Mouse (Mus musculus) heart, postnatal 14 days (tissue): ENCODE measurements around the gene Kndc1. TPM values are rescaled to one million over a fixed set of nuclear protein-coding genes. Genes with fewer than 3 reads are reported as not detected.

Experiments
- DNase-seq, 2 experiments: peaks; one replicate each; pipeline ENCODE4 v3.0.0; 2021 to 2022
- intact Hi-C: fragments of 180-260 bp; cut with DNase I; formaldehyde crosslinking; loops from one replicate; pipeline ENCODE4 v1.15.1; 2025
- total RNA-seq, 2 experiments: library from RNA; stranded (reverse); gene quantifications; 2 replicates each; pipeline ENCODE4 v1.2.3; 2021

Kndc1 gene
- total RNA-seq, 2 experiments from 2014 or later, result 0.24 TPM; not detected in 1

- DNase-seq, result peak; percentile 41 to 60
- intact Hi-C loops, result no loop called here
These were observed 55.4 kb downstream of the Kndc1 start for GRCm38 (mm10) chr7:139949893-139950282.

- peak; percentile 47 to 58 for DNase-seq
- intact Hi-C loops, result no loop called here
These were observed 55.9 kb downstream of the Kndc1 start for GRCm38 (mm10) chr7:139950283-139950971.

- intact Hi-C loops, result no loop called here
- DNase-seq, result peak; percentile 22 to 25
These were observed 56.6 kb downstream of the Kndc1 start for GRCm38 (mm10) chr7:139951079-139951478.

- intact Hi-C loops, result no loop called here
- DNase-seq, result no peak
These were observed 57.6 kb downstream of the Kndc1 start for GRCm38 (mm10) chr7:139951991-139952633.

- intact Hi-C loops, result no loop called here
- no peak for DNase-seq
These were observed 61.0 kb downstream of the Kndc1 start for GRCm38 (mm10) chr7:139955505-139955904.

DNA sequence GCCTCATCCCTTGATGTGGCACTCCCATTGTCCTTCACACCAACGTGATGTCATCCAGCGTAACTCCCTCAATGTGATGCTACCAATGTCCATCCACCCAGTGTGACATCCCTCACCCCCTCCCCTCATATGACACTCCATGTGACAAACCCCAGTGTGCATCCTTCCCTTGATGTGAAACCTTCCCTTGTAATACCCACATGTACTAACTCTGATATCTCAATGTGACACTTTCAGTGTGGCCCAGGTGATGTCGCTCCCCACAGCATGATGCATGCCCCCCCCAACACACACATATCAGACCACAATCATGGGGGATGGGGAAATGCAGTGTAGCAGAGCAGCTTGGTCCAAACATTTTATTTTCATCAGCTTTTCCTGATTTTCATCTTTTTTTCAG, 62.2 kb downstream of the Kndc1 start:
- DNase-seq, result no peak
- intact Hi-C loops, result no loop called here

- no peak for DNase-seq
- intact Hi-C loops, result no loop called here
These were observed 62.9 kb downstream of the Kndc1 start for GRCm38 (mm10) chr7:139957437-139957836.

- intact Hi-C loops, result no loop called here
- no peak for DNase-seq
These were observed 63.5 kb downstream of the Kndc1 start for GRCm38 (mm10) chr7:139957958-139958357.

DNA sequence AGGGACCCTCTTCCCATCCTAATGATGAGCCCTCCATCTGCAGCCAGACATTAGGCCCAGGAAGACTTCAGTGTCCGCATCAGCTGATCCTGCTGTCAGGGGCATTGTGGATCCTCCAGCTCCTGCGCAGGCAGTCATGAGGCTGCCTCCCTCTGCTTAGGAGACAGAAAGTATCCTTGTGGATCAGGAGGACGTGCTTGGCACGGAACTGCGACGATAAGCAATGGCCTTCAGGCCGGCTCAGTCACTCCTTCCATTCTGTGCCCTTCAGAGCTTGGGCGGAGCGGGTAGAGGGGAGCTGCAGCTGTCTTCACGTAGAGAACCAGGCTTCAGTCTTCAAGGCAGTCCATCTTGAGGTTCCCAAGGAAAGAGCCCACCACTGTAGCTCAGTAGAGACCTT, 66.6 kb downstream of the Kndc1 start:
- no peak for DNase-seq
- intact Hi-C loops, result no loop called here

- no peak for DNase-seq
- intact Hi-C loops, result no loop called here
These were observed 69.3 kb downstream of the Kndc1 start for GRCm38 (mm10) chr7:139963814-139964213.

- no peak for DNase-seq
- intact Hi-C loops, result no loop called here
These were observed 72.7 kb downstream of the Kndc1 start for GRCm38 (mm10) chr7:139967175-139967574.

DNA sequence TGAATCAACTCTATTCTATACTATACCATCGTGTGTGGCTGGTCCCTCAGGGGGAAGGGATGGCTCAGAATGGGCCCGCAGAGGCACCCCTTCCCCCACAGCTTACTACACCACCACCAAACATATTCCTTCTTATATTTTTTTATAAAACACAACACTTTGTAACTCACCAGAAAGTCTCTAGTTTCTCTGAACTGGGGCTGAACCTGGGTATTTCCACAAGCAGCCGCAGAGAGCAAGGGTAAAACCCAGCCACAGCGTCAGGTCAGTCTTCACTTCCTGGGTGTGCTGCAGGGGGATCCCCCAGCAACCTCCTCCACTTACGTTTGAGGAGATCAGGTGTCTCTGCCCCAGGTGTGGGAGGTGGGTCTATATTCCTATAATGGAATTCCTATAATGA, 73.9 kb downstream of the Kndc1 start:
- intact Hi-C loops, result loop anchor here (2.0 kb wide), 1 partner anchor 94 kb away; no protein-coding TSS in a partner anchor

GRCm38 (mm10) chr7:139969348-139970130, 75.0 kb downstream of the Kndc1 start:
- peak; percentile 79 to 85 for DNase-seq
- intact Hi-C loops, result loop anchor here (1.0 to 5.0 kb wide), 3 partner anchors 25 to 173 kb away; no protein-coding TSS in a partner anchor

More for the DNA sequence above, 73.9 kb downstream of the Kndc1 start:
- DNase-seq, result no peak

DNA sequence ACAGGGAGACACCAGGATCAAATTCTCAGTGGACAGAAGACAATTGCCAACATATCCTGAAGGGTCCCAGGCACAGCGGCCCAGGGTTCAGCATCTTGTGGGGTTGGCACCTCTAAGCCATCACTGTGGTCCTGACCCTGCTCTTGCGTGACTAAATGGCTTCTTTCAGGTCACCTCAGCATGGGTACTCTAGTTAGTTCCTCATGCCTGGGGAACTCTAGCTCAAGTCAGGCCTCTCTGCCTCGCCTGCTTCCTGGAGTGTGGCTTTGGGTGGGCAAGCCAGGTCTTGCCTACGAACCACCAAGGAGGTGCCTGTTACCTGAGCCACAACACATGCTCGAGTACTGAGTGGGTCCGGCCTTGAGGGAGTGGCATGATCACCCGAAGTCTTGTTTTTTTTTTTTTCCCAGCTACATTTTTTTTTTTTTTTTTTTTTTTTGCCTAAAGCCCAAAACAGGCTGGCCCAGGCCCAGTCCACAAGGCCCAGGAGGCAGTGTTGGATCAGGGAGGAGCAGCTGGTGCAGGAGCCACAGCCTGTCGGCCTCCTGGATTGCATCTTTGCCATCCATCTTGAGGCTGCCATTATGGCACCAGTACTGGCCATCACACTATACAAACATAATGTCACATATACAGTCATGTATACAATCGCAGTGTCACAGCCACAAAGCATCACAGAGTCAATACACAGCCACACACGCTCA, 75.9 kb downstream of the Kndc1 start:
- intact Hi-C loops, result loop anchor here (5.0 kb wide), 1 partner anchor 172 kb away; no protein-coding TSS in a partner anchor
- DNase-seq, result no peak

DNA sequence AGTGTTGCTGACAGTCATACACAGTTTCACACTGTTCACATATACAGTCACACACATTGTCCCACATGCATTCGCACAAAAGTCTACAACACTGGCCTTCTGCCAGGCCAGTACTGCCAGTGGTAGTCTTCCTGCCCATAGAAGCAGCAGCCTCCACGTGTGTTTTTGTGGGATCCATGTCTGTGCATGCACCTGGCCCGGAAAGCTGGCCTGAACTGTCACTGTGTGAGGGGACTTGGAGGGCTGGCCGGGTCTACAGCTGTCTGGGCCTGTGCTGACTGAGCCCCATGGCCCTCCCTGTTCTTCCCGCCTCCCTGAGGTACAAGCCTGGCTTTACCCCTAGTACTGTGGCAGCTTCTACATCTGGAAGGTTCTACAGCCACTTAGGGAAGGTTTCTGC, 76.5 kb downstream of the Kndc1 start:
- intact Hi-C loops, result loop anchor here (5.0 kb wide), 1 partner anchor 171 kb away; no protein-coding TSS in a partner anchor
- no peak for DNase-seq

GRCm38 (mm10) chr7:139971436-139971835, 76.9 kb downstream of the Kndc1 start:
- intact Hi-C loops, result loop anchor here (5.0 kb wide), 1 partner anchor 171 kb away; no protein-coding TSS in a partner anchor

GRCm38 (mm10) chr7:139972923-139973331, 78.4 kb downstream of the Kndc1 start:
- intact Hi-C loops, result loop anchor here (5.0 kb wide), 1 partner anchor 169 kb away; no protein-coding TSS in a partner anchor

More at GRCm38 (mm10) chr7:139971436-139971835, 76.9 kb downstream of the Kndc1 start:
- DNase-seq, result peak in 1 of 2 experiments; percentile 9

DNA sequence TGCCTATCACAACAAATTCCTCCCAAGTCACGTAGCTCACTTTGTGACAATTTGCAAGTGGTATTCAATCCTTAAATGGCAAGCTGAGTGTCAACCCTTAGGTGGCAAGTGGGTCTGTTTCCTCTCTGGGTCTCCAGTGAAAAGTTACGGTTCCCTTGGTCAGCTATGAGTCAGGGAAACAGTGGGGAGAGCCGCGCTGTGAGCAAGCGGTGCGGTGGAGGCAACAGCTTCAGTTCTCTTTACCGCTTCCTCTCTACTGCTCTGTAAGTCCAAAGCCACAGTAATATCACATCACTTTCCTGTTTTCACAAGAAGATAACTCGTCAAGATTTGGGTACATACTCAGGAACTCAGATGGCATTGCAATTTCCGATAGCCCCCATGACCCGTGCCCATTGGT, 79.8 kb downstream of the Kndc1 start:
- no peak for DNase-seq
- intact Hi-C loops, result loop anchor here (5.0 kb wide), 1 partner anchor 168 kb away; no protein-coding TSS in a partner anchor

More at GRCm38 (mm10) chr7:139972923-139973331, 78.4 kb downstream of the Kndc1 start:
- DNase-seq, result no peak

DNA sequence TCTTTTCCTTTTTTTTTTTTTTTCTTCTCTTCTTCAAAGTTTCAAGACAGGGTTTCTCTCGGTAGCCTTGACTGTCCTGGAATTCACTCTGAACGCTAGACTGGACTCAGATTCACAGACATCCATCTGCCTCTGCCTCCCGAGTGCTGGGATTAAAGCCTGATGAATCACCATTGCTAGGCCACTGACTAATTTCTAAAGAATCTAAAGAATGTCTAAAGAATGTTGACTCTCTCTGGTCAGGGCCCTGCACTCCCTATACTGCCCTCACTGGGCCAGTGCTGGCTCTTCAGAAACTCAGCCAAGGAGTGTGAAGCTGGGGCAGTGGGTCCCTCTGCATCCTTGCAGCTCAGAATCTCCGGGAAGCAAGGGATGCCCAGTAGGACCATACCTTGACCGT, 81.0 kb downstream of the Kndc1 start:
- intact Hi-C loops, result no loop called here

DNA sequence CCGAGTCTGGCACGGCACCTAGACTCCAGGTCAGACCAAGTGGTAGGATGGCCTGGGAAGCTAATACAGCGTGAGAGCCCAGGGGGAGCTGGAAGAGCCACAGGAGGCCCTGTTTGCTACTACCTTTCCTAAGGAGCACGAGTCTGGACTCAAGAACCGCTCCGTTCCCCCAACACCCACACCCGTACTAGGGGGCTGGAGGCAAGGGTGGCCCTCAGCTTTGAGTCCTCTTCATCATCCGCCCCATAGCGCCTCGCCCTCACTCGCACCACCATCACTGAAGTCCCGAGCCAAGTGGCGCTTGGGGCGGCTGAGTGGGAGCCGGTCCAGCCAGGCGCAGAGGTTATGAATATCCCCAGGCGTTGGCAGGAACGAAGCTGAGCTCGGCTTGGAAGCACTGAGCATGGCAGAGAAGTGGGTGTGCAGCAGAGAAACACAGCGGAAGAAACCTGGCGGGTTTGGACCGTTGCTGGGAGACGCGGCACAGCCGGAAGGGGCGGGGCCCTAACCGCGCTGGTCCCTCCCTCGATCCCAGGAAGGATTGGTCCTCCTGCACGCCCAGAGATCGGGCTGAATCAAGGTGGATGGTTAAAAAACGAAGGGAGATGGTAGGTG, 83.9 kb downstream of the Kndc1 start, which contains the start of gene 6430531B16Rik:
6430531B16Rik (minus strand) TSS at position 478 of the 615 bp plus-strand sequence.
- peak; percentile 72 to 80 for DNase-seq
- intact Hi-C loops, result no loop called here

More for the DNA sequence above, 81.0 kb downstream of the Kndc1 start:
- DNase-seq, result no peak
